Mouse (Mus musculus): ENCODE results near the gene Armh2.

- no peak for TF ChIP-seq GATA1 (IDR thresholded peaks at IDR 0.05; ENCODE audit: low read length)
- TF ChIP-seq TAL1 (IDR thresholded peaks at IDR 0.05; ENCODE audit: low read length) = no peak
Observed at GRCm38 (mm10) chr13:24723699-24724394, 17.2 kb upstream of the Armh2 start.
